Mouse (Mus musculus): ENCODE results near the gene Gm2431.

DNA sequence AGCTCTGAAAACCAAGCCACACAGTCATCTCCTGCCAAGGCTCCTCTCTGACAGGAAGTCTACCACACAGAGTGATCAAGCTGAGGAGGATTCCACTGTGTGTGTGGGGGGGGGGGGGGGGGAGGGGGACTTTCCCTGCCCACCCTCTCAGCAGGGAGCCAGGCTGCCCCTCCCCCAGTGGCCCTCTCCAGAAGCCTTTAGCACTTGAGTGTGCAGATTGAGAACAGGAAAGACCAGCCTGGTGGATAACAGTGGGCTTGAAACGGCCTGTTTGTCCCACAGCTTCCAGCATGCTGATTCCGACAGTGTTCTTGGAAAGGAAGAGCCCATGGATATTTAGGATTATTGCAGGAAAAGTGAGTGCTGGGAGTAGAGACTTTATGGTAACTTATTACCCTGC, 33.6 kb downstream of the Gm2431 start:
- TF ChIP-seq POLR2A (IDR thresholded peaks at IDR 0.05; ENCODE audit: borderline replicate concordance, insufficient read depth, low read length) (no peak), CTCF (IDR thresholded peaks at IDR 0.05; ENCODE audit: borderline replicate concordance, insufficient read depth, low read depth, low read length) (no peak)

Measured in cerebellum, adult 2 months (tissue).